Mouse (Mus musculus): ENCODE data around the gene Ulk4. TPM values are rescaled to one million over a fixed set of nuclear protein-coding genes. Genes with fewer than 3 reads are reported as not detected.
A peak's percentile ranks its signal among the peaks of the same experiment; 100 is the strongest.
"Not testable (repeated sequence)": the region's sequence is repeated elsewhere in the genome, so short reads cannot be mapped to it uniquely, and the experiment has no call there.

The Ulk4 gene
- polyA plus RNA-seq, 1 experiment from 2014 or later, result 136 TPM

- Histone ChIP-seq H3K4me2 (ENCODE audit: low read length) (no peak overlapping the region), H3K9ac (ENCODE audit: low read depth, low read length) (no peak overlapping the region), H3K4me3 (replicated peaks; ENCODE audit: low read depth, low read length) (no peak overlapping the region), H3K27me3 (ENCODE audit: insufficient read depth, low read length) (no peaks in the 10 kb centered on the region), H3K36me3 (ENCODE audit: insufficient read depth, low read length) (no peaks in the 10 kb centered on the region), H3K27ac (peak overlapping the region; percentile 42; the same call in 1 of the 2 replicates), H3K9me3 (replicated peaks; ENCODE audit: low read length) (no peaks in the 10 kb centered on the region), H3K4me1 (replicated peaks; ENCODE audit: insufficient read depth, low read length) (no peaks in the 10 kb centered on the region)
- WGBS, result 86% methylated on average over 8 of the region's 8 CpGs
- peak; percentile 41; the same call in 1 of the 2 replicates for TF ChIP-seq CTCF (IDR thresholded peaks at IDR 0.05; ENCODE audit: low read depth)
- DNase-seq (ENCODE audit: low spot score), result no peak
- ATAC-seq (replicated peaks; ENCODE audit: low FRiP score, low read depth), result no peak
These were observed 218.5 kb downstream of the Ulk4 start for GRCm38 (mm10) chr9:121058538-121058937.

GRCm38 (mm10) chr9:121058116-121058515 lies 218.9 kb downstream of the Ulk4 start:
- Histone ChIP-seq H3K4me2 (ENCODE audit: low read length) (no peak overlapping the region), H3K27ac (peak overlapping the region; percentile 63; the same call in 1 of the 2 replicates)

DNA sequence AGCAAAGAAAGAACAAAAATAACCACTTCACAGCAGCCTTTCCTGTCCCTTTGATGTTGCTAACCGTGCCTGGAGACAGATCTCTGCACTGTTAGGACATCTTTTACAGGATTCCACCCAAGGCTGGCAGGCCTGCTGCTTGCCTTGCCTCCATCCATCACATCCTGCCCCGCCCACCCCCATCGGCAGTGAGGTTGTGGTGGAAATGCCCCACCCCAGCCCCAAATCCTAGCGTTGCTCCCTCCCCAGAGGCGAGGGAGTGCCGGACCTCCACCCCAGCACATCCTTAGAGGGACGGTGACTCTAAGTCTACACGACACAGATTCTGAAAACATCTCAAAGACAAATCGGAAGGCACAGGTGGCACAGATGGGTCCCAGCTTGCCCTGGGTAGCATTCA lies 219.6 kb downstream of the Ulk4 start:
- Histone ChIP-seq H3K4me2 (ENCODE audit: low read length) (no peak overlapping the region), H3K27ac (peak overlapping the region; percentile 63; the same call in 1 of the 2 replicates), H3K36me3 (ENCODE audit: insufficient read depth, low read length) (no peaks in the 10 kb centered on the region), H3K9ac (ENCODE audit: low read depth, low read length) (no peak overlapping the region), H3K4me1 (replicated peaks; ENCODE audit: insufficient read depth, low read length) (no peaks in the 10 kb centered on the region), H3K4me3 (replicated peaks; ENCODE audit: low read depth, low read length) (no peak overlapping the region), H3K27me3 (ENCODE audit: insufficient read depth, low read length) (no peaks in the 10 kb centered on the region), H3K9me3 (replicated peaks; ENCODE audit: low read length) (no peaks in the 10 kb centered on the region)
- no peak for ATAC-seq (replicated peaks; ENCODE audit: low FRiP score, low read depth)
- WGBS, result 42% methylated on average over 9 of the region's 9 CpGs
- DNase-seq (ENCODE audit: low spot score), result no peak
- TF ChIP-seq CTCF (IDR thresholded peaks at IDR 0.05; ENCODE audit: low read depth), result no peak

More at GRCm38 (mm10) chr9:121058116-121058515, 218.9 kb downstream of the Ulk4 start:
- H3K9me3 ChIP-seq (replicated peaks; ENCODE audit: low read length), result no peaks in the 10 kb centered on the region
- ATAC-seq (replicated peaks; ENCODE audit: low FRiP score, low read depth) (0 out of 2 replicates have a peak, but pooled peaks have one; percentile 20), DNase-seq (ENCODE audit: low spot score) (peak; percentile 61)
- no peaks in the 10 kb centered on the region for H3K4me1 ChIP-seq (replicated peaks; ENCODE audit: insufficient read depth, low read length)
- no peak for TF ChIP-seq CTCF (IDR thresholded peaks at IDR 0.05; ENCODE audit: low read depth)
- H3K36me3 ChIP-seq (ENCODE audit: insufficient read depth, low read length), result no peaks in the 10 kb centered on the region
- 83% methylated on average over 7 of the region's 7 CpGs for WGBS
- no peaks in the 10 kb centered on the region for H3K27me3 ChIP-seq (ENCODE audit: insufficient read depth, low read length)
- no peak overlapping the region for H3K4me3 ChIP-seq (replicated peaks; ENCODE audit: low read depth, low read length)
- H3K9ac ChIP-seq (ENCODE audit: low read depth, low read length), result no peak overlapping the region

DNA sequence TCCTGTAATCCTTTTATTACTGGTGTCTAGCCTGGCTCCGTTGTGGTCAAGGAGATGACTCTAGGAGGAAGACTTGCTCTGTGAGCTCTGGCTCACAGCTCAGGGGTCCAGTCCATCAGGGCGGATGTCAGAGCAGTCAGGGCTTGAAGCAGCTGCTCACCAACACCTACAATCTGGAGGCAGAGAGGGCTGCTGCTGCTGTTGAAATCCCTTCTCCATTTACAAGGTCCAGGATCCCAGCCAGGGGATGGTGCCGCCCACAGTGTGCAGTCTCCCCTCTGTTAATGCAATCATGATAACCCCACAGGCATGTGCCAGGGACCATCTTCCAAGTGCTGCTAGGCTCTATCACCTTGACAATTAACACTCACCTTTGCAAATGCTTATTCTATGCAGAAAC lies 220.5 kb downstream of the Ulk4 start:
- no peak overlapping the region for H3K27ac ChIP-seq
- 73% methylated on average over 3 of the region's 3 CpGs for WGBS
- H3K27me3 ChIP-seq (ENCODE audit: insufficient read depth, low read length), result no peaks in the 10 kb centered on the region
- no peaks in the 10 kb centered on the region for H3K4me1 ChIP-seq (replicated peaks; ENCODE audit: insufficient read depth, low read length)
- no peak overlapping the region for H3K4me2 ChIP-seq (ENCODE audit: low read length)
- no peak for TF ChIP-seq CTCF (IDR thresholded peaks at IDR 0.05; ENCODE audit: low read depth)
- no peak for DNase-seq (ENCODE audit: low spot score)
- no peaks in the 10 kb centered on the region for H3K36me3 ChIP-seq (ENCODE audit: insufficient read depth, low read length)
- ATAC-seq (replicated peaks; ENCODE audit: low FRiP score, low read depth), result no peak
- no peaks in the 10 kb centered on the region for H3K9me3 ChIP-seq (replicated peaks; ENCODE audit: low read length)
- no peak overlapping the region for H3K4me3 ChIP-seq (replicated peaks; ENCODE audit: low read depth, low read length)
- H3K9ac ChIP-seq (ENCODE audit: low read depth, low read length), result no peak overlapping the region

- DNase-seq (ENCODE audit: low spot score), result no peak
- Histone ChIP-seq H3K27me3 (ENCODE audit: insufficient read depth, low read length) (no peaks in the 10 kb centered on the region), H3K4me1 (replicated peaks; ENCODE audit: insufficient read depth, low read length) (no peaks in the 10 kb centered on the region), H3K9me3 (replicated peaks; ENCODE audit: low read length) (no peaks in the 10 kb centered on the region), H3K36me3 (ENCODE audit: insufficient read depth, low read length) (no peaks in the 10 kb centered on the region), H3K4me2 (ENCODE audit: low read length) (no peak overlapping the region), H3K27ac (no peak overlapping the region), H3K9ac (ENCODE audit: low read depth, low read length) (no peak overlapping the region), H3K4me3 (replicated peaks; ENCODE audit: low read depth, low read length) (no peak overlapping the region)
- TF ChIP-seq CTCF (IDR thresholded peaks at IDR 0.05; ENCODE audit: low read depth), result no peak
- WGBS, result 50% methylated on average over 5 of the region's 5 CpGs
- ATAC-seq (replicated peaks; ENCODE audit: low FRiP score, low read depth), result no peak
These were observed 221.0 kb downstream of the Ulk4 start for GRCm38 (mm10) chr9:121056036-121056435.

DNA sequence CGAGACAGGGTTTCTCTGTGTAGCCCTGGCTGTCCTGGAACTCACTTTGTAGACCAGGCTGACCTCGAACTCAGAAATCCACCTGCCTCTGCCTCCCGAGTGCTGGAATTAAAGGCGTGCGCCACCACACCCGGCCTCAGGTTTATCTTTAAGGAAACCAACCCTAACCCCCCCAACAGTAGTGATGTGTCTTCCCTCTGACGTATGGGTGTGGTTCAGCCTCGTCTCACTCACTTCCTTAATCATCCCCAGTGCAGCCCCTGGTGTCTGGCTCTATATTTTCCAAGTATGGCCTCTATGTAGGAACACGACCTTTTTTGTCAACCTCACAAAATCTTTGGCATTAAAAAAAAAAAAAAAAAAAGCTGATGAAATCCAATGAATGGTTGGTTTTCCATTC lies 231.3 kb downstream of the Ulk4 start:
- DNase-seq (ENCODE audit: low spot score); H3K9ac ChIP-seq (ENCODE audit: low read depth, low read length); H3K9me3 ChIP-seq (replicated peaks; ENCODE audit: low read length); H3K27ac ChIP-seq; H3K36me3 ChIP-seq (ENCODE audit: insufficient read depth, low read length); H3K4me3 ChIP-seq (replicated peaks; ENCODE audit: low read depth, low read length); ATAC-seq (replicated peaks; ENCODE audit: low FRiP score, low read depth); H3K27me3 ChIP-seq (ENCODE audit: insufficient read depth, low read length); H3K4me2 ChIP-seq (ENCODE audit: low read length); H3K4me1 ChIP-seq (replicated peaks; ENCODE audit: insufficient read depth, low read length): not testable (repeated sequence)
- 81% methylated on average over 8 of the region's 9 CpGs for WGBS

All from kidney, postnatal 0 days (tissue).